Mouse (Mus musculus) adrenal gland, postnatal 10 days (tissue): ENCODE data around the gene Tars. TPM values are rescaled to one million over a fixed set of nuclear protein-coding genes. Genes with fewer than 3 reads are reported as not detected.
A peak's percentile ranks its signal among the peaks of the same experiment; 100 is the strongest.

ENCODE experiments used
- DNase-seq: peaks from one replicate; pipeline ENCODE4 v3.0.0; 2021; ENCODE audit warnings: mixed read lengths
- long read RNA-seq, 2 experiments: library from polyadenylated mRNA; stranded (forward); transcript quantifications; one replicate each; pipeline ENCODE4 v2.0.0; 2021
- total RNA-seq, 2 experiments: library from RNA; stranded (reverse); gene quantifications; 2 replicates each; pipeline ENCODE4 v1.2.3; 2021

The Tars gene
- 10 to 100 TPM; 43.4 to 43.6 TPM for total RNA-seq
- long read RNA-seq, experiment 1, full-length matches to known transcripts, result 55 of 70 reads
- long read RNA-seq, experiment 1, partial matches to known transcripts, result 11 of 70 reads
- long read RNA-seq, experiment 1, other reads (novel, unspliced or antisense), result 4 of 70 reads
- long read RNA-seq, experiment 2, full-length matches to known transcripts, result 27 of 30 reads
- long read RNA-seq, experiment 2, partial matches to known transcripts, result 1 of 30 reads
- long read RNA-seq, experiment 2, other reads (novel, unspliced or antisense), result 2 of 30 reads

- peak; percentile 95 for DNase-seq
These were observed at the start of gene Tars for GRCm38 (mm10) chr15:11399356-11400067. TSS of gene Tars (minus strand) at chr15:11399665.

GRCm38 (mm10) chr15:11437361-11437760 is 37.9 kb upstream of the Tars start:
- no peak for DNase-seq

GRCm38 (mm10) chr15:11436709-11437280 is 37.3 kb upstream of the Tars start:
- DNase-seq, result no peak

GRCm38 (mm10) chr15:11426899-11427298 is 27.4 kb upstream of the Tars start:
- no peak for DNase-seq

- no peak for DNase-seq
These were observed 14.0 kb upstream of the Tars start for GRCm38 (mm10) chr15:11413484-11413883.

GRCm38 (mm10) chr15:11412542-11412941 is 13.1 kb upstream of the Tars start:
- DNase-seq, result no peak

- DNase-seq, result no peak
These were observed 12.4 kb upstream of the Tars start for GRCm38 (mm10) chr15:11411846-11412245.

GRCm38 (mm10) chr15:11408155-11408826 is 8.8 kb upstream of the Tars start:
- peak; percentile 43 for DNase-seq

GRCm38 (mm10) chr15:11407381-11407780 is 7.9 kb upstream of the Tars start:
- peak; percentile 64 for DNase-seq

GRCm38 (mm10) chr15:11406769-11407168 is 7.3 kb upstream of the Tars start:
- DNase-seq, result peak; percentile 38

GRCm38 (mm10) chr15:11398676-11399350 is 652 bp downstream of the Tars start:
- DNase-seq, result no peak

GRCm38 (mm10) chr15:11396421-11396820 is 3.0 kb downstream of the Tars start:
- DNase-seq, result no peak

GRCm38 (mm10) chr15:11392903-11393302 is 6.6 kb downstream of the Tars start:
- no peak for DNase-seq

- DNase-seq, result no peak
These were observed 15.7 kb downstream of the Tars start for GRCm38 (mm10) chr15:11383796-11384195.

GRCm38 (mm10) chr15:11382585-11382984 is 16.9 kb downstream of the Tars start:
- no peak for DNase-seq

GRCm38 (mm10) chr15:11380616-11381015 is 18.8 kb downstream of the Tars start:
- no peak for DNase-seq

GRCm38 (mm10) chr15:11380087-11380530 is 19.4 kb downstream of the Tars start:
- peak; percentile 26 for DNase-seq

- DNase-seq, result no peak
These were observed 19.9 kb downstream of the Tars start for GRCm38 (mm10) chr15:11379431-11380086.

- no peak for DNase-seq
These were observed 28.9 kb downstream of the Tars start for GRCm38 (mm10) chr15:11370477-11371085.

- no peak for DNase-seq
These were observed 29.9 kb downstream of the Tars start for GRCm38 (mm10) chr15:11369572-11369971.

- no peak for DNase-seq
These were observed 34.7 kb downstream of the Tars start for GRCm38 (mm10) chr15:11364795-11365194.
